Mouse (Mus musculus) NIH3T3 (cell line): Measurements from ENCODE around the gene Etv5.
"Not testable (repeated sequence)": the region's sequence is repeated elsewhere in the genome, so short reads cannot be mapped to it uniquely, and the experiment has no call there.

ENCODE experiments used
- DNase-seq: peaks from one replicate; pipeline ENCODE4 v3.0.0-alpha.2; 2012; ENCODE audit warnings: low read depth

Gene Etv5

GRCm38 (mm10) chr16:22395093-22395844 is 44.2 kb downstream of the Etv5 start:
- DNase-seq = no peak

- no peak for DNase-seq
Measured at GRCm38 (mm10) chr16:22390348-22390897, 49.1 kb downstream of the Etv5 start.

GRCm38 (mm10) chr16:22389146-22389911 is 50.2 kb downstream of the Etv5 start:
- DNase-seq = peak; percentile 93

- DNase-seq = no peak
Measured at GRCm38 (mm10) chr16:22387731-22388130, 51.8 kb downstream of the Etv5 start.

- not testable (repeated sequence) for DNase-seq
Measured at GRCm38 (mm10) chr16:22382018-22382417, 57.5 kb downstream of the Etv5 start.

DNA sequence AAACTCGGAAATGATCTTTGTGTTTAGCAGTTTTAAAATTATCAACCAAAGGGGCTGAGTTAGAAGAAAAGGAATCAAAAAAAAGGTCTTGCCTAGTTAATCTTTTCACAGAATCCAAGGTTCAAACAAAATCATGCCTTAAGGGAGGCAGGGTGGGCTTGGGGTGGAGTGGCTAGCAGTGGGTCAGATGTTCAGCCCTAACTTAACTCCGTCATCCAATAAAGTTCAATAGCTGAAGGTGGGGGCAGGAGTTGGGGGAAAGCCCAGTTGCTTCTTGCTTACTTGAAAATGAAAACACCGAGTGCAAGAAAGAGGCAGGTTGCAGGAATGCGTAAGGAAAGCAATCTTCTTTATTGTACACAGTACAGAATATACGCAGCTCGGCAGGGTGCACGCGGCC is 58.5 kb downstream of the Etv5 start:
- no peak for DNase-seq

DNA sequence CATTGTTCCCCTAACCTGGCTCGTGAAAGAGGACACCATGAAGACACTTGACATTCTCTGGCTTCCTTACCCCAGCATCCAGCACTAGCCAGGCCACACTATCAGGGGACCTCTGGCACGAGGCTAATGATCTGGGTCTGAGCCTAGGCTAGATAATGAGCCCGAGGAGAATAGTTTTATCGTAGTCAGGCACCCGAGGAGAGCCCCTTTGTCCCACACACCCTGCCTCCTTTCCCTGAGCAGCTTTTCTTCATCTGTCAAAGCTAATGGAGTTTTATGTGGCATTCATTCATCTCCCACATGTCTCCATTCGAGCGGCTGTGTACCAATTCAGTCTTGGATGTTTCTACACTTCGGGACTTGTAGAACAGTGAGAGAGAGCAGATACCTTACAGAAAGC is 59.5 kb downstream of the Etv5 start:
- no peak for DNase-seq

DNA sequence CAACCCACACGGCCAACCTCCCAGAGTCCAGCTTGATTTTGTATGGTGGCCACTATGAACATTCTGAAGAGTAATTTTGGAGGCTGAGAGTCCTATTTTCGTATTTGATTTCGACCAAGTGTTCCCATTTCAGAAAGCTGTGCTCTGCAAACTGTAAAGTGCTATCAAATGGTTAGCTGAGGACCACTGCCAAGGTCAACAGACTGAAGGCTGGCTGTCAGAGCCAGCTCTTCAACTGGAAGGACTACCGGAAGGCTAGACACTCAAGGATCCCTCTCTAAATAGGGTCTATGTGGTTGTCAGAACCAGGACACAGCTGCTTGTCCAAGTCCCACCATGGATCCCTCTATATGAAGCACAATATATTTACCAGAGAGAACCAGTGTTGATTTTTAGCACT is 60.2 kb downstream of the Etv5 start:
- DNase-seq = no peak

DNA sequence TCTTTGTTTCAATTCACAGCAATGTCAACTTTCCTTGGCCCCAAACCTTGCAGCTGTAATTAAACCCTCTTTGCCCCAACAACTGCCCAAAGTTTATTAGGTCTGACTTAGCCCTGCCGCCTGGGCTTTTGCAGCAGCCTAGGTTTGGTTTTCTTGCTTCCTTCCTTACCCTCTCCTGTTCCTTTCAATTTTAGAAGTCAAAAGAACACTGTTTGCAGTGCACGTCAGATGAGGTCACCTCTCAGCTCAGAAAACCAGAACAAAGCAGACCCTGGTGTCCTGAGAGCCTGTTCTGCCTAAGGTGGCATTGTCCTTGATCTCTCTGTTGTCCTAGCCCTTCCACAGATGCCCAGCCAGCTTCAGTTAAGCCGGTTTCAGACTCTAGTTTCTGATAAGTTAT is 61.8 kb downstream of the Etv5 start:
- DNase-seq = no peak

GRCm38 (mm10) chr16:22374898-22375297 is 64.6 kb downstream of the Etv5 start:
- DNase-seq = no peak

DNA sequence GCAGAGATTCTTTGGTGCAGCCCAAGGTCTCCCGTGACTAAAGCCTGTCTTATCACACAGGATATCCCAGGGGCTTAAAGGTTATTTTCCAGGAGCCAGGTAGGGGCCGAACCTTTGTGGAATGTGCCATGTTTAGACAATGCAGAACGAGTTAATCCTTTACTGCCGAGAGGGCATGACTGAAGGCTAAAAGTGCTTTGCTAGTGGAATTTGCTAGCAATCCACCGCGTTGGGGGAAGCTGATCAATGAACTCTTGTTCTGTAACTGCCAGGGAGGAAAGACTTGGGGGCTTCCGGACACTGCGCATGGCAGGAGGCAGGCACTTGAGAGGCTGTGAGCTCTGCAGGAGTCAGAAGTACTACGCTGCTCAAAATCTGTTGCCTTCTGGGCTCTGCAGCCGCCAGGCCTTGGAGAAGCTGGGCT is 66.8 kb downstream of the Etv5 start:
- no peak for DNase-seq

GRCm38 (mm10) chr16:22372225-22372624 is 67.3 kb downstream of the Etv5 start:
- no peak for DNase-seq

GRCm38 (mm10) chr16:22367099-22367498 is 72.4 kb downstream of the Etv5 start:
- DNase-seq = no peak

- DNase-seq = no peak
Measured at GRCm38 (mm10) chr16:22366040-22366439, 73.5 kb downstream of the Etv5 start.

GRCm38 (mm10) chr16:22365596-22365995 is 73.9 kb downstream of the Etv5 start:
- DNase-seq = no peak

DNA sequence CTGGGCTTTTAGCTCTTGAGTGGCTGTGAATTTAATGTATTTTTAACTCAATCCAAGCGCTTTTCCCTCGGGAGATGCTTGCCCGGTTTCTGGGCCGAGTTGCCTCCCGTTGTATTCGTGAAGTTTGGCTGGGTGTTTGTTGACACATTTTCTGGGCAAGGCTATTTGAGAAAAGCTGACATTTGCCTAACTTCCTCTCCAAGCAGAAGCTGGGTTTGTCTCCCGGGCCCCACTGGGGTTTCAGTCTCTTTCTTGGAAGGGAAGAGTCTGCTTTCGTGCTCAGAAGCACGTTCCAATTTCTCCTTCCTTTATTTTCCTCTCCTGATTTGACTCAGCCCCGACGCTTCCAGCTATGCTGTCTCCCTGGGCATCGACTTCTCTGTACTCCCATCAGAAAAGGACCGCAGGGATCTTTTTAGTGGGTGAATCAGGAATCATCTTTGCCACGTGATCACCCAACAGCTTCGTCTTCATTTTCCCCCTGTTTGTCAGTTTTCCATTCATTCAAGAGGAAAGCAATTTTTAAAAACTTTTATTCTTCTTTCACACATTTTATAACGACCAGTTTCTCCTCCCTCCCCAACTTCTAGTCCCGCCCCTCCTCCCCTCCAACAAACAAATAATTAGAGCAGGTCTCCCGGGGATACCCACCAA is 80.7 kb downstream of the Etv5 start:
- DNase-seq = peak; percentile 66

GRCm38 (mm10) chr16:22354177-22354576 is 85.3 kb downstream of the Etv5 start:
- DNase-seq = not testable (repeated sequence)

- no peak for DNase-seq
Measured at GRCm38 (mm10) chr16:22353639-22354038, 85.9 kb downstream of the Etv5 start.

DNA sequence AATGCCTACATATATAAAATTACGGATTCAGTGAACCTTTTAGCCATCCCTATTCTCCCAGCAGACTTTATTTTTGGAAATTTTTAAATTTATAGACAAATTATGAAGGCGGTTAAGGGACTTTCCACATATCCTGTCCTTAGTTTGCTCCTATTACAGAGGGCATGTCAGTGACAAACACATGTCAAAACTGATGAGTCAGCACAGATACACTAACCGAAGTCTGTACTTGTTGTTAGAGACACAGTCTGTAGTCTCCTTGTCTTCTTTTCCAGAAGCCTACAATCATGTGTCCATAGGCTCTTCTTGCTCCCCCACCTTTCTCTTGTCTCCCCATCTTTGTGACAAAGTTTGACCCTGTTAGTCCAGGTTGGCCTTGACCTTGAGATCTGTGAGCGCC is 88.3 kb downstream of the Etv5 start:
- no peak for DNase-seq

DNA sequence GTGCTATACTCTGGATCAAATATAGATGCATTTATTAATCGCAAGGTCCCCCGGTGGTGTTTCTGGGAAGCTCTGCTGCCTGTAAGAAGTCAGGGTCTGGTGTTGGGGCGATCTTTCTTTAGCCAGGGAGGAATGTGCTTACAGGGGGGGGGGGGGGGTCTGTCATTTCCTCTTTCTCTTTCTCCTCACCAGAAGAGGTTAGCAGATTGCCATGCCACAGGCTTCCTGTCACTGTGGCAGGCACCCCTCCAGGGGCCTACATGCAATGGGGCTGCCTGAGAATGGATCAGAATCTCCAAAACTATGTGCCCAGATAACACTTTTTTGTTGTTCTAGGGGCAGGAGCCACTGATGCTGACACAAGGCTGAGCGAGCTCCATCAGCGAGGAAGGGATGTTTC is 89.7 kb downstream of the Etv5 start:
- DNase-seq = no peak

DNA sequence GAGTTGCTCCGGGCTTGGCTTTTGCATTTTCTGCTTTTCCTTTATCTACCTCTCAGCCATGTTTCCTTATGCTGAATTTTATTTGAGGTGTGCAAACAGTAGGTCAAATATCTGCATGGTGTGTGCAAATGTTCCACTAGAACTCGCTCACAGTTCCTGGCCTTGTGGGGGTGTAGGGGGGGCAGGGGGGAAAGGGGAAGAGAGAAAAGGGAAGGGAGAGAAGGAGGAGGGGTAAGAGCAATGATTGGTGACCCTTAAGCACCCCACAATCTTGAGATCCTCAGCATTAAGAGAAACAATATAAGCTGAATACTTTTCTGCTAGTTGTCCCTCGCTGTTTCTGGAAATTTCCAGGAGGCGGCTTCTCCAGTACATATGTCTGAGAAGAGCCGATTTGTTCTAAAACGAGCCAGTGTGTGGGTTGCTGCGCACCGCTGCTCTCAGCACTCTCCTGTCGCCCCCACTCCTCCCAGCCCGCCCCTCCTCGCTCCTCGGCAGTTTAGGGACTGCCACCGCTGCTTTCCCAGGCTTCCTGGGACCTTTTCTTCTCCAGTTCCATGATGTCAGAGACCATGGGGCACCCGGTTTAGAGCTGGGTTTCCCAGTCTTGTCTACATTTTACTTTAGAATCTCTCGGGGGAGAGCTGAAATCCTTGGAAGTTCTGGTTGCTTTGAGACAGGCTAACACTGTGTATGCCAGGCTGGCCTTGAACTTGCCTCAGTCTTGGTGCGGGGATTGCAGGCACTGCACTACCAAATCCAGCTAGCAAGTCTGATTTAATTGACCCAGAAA is 90.8 kb downstream of the Etv5 start:
- no peak for DNase-seq

DNA sequence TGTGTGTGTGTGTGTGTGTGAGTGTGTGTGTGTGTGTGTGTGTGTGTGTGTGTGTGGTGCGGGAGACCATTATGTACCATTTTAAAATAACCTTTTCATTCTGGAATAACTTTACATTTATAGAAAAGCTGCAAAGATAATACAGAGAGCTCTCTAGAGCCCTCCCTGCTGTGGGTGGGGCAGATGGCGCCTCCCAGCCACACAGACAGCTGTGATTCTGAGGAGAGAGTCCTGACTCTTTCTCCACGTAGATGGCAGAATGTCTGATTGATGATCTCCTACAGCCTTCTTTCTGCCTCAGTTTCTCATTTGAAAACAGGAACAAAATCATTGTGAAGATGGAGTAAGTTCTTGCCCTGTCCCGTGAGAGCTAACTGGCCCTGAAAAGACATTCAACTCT is 91.5 kb downstream of the Etv5 start:
- DNase-seq = no peak
